Mouse (Mus musculus) myocyte (in vitro differentiated cells): Measurements from ENCODE around the gene Srrm4. TPM values are rescaled to one million over a fixed set of nuclear protein-coding genes. Genes with fewer than 3 reads are reported as not detected.
"Not testable (repeated sequence)": the region's sequence is repeated elsewhere in the genome, so short reads cannot be mapped to it uniquely, and the experiment has no call there.

Experiments used
- H3K27me3 ChIP-seq: one replicate; pipeline ENCODE4 v1.6.1; 2011; ENCODE audit not compliant: control insufficient read depth, insufficient read depth, insufficient read length
- H3K36me3 ChIP-seq: one replicate; pipeline ENCODE4 v1.6.1; 2011; ENCODE audit not compliant: control insufficient read depth, insufficient read depth
- H3K4me2 ChIP-seq: one replicate; pipeline ENCODE4 v1.6.1; 2011; ENCODE audit warnings: low read depth, control low read depth
- H3K4me3 ChIP-seq: one replicate; pipeline ENCODE4 v1.5.1; 2011; ENCODE audit warnings: mild to moderate bottlenecking, control low read depth, moderate library complexity
- H3K79me2 ChIP-seq: one replicate; pipeline ENCODE4 v1.6.1; 2011; ENCODE audit not compliant: control insufficient read depth, insufficient read depth
- H3ac ChIP-seq: one replicate; pipeline ENCODE4 v1.6.1; 2011; ENCODE audit not compliant: control insufficient read depth, insufficient read length
- CEBPB ChIP-seq: IDR thresholded peaks from 2 replicates; pipeline ENCODE4 v1.6.1; 2011; ENCODE audit warnings: mild to moderate bottlenecking, moderate library complexity; ENCODE audit not compliant: poor library complexity, insufficient read depth, severe bottlenecking
- E2F4 ChIP-seq: IDR thresholded peaks from one replicate; pipeline ENCODE4 v1.6.1; 2011; ENCODE audit warnings: mild to moderate bottlenecking, control low read depth, moderate library complexity; ENCODE audit not compliant: insufficient read depth
- MAX ChIP-seq: IDR thresholded peaks from one replicate; pipeline ENCODE4 v1.6.1; 2011; ENCODE audit warnings: low read depth, mild to moderate bottlenecking, control low read depth
- MYOD1 ChIP-seq, 3 experiments: IDR thresholded peaks; one replicate each; pipeline ENCODE4 v1.6.1; 2011; ENCODE audit warnings: control low read depth in 2 of 3, low read depth in 2 of 3, mild to moderate bottlenecking in 2 of 3, moderate library complexity in 1 of 3; ENCODE audit not compliant: insufficient read length in 2 of 3, control insufficient read depth in 1 of 3
- MYOG ChIP-seq, 3 experiments: IDR thresholded peaks; one replicate each; pipeline ENCODE4 v1.6.1; 2011; ENCODE audit warnings: control low read depth in 2 of 3, low read depth in 2 of 3, mild to moderate bottlenecking in 2 of 3; ENCODE audit not compliant: insufficient read length in 2 of 3, control insufficient read depth in 1 of 3, insufficient read depth in 1 of 3
- POLR2A ChIP-seq: IDR thresholded peaks from one replicate; pipeline ENCODE4 v1.6.1; 2011; ENCODE audit warnings: low read depth, mild to moderate bottlenecking, control low read depth, moderate library complexity; ENCODE audit not compliant: insufficient read length
- POLR2AphosphoS2 ChIP-seq: IDR thresholded peaks from one replicate; pipeline ENCODE4 v1.6.1; 2011; ENCODE audit warnings: low read depth, control low read depth; ENCODE audit not compliant: insufficient read length
- REST ChIP-seq: IDR thresholded peaks from one replicate; pipeline ENCODE4 v1.6.1; 2011; ENCODE audit warnings: mild to moderate bottlenecking, control low read depth, moderate library complexity; ENCODE audit not compliant: insufficient read depth, insufficient read length
- SRF ChIP-seq: IDR thresholded peaks from one replicate; pipeline ENCODE4 v1.6.1; 2011; ENCODE audit warnings: low read depth; ENCODE audit not compliant: control insufficient read depth, insufficient read length
- TCF12 ChIP-seq: IDR thresholded peaks from one replicate; pipeline ENCODE4 v1.6.1; 2011; ENCODE audit warnings: mild to moderate bottlenecking, control low read depth; ENCODE audit not compliant: poor library complexity, insufficient read depth, severe bottlenecking
- TCF3 ChIP-seq: IDR thresholded peaks from one replicate; pipeline ENCODE4 v1.6.1; 2011; ENCODE audit warnings: low read depth, control low read depth; ENCODE audit not compliant: insufficient read length
- USF1 ChIP-seq: IDR thresholded peaks from one replicate; pipeline ENCODE4 v1.6.1; 2011; ENCODE audit warnings: low read depth, mild to moderate bottlenecking, control low read depth, moderate library complexity
- polyA plus RNA-seq: library from polyadenylated mRNA; unstranded; fragments of >200 nt; fragmentation: generic; extraction: Trizol; gene quantifications from one replicate; pipeline ENCODE4 v1.2.1, GENCODE M21; 2012; ENCODE audit warnings: missing spikeins

Gene Srrm4
- polyA plus RNA-seq, 1 experiment = 0.12 TPM

DNA sequence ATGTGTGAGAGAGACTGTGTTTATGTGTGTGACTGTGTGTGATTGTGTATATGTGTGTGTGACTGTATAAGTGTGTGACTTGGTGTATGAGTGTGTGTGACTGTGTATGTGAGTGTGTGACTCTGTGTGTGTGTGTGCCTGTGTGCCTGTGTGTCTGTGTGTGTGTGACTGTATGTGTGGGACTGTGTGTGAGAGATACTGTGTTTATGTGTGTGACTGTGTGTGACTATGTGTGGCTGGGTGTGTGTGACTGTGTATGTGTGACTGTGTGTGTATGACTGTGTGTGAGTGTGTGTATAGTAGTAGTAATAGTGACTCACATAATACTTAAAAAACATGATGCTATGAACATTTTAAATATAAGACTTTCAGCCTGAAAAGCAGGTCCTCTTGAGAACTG lies 155.5 kb downstream of the Srrm4 start:
- Histone ChIP-seq H3K27me3 (no peaks in the 10 kb centered on the region), H3K79me2 (no peaks in the 10 kb centered on the region), H3K4me3 (no peak overlapping the region), H3ac (no peak overlapping the region), H3K4me2 (no peak overlapping the region), H3K36me3 (no peaks in the 10 kb centered on the region)
- TF ChIP-seq MYOD1 (IDR thresholded peaks at IDR 0.05; ENCODE audit: control insufficient read depth in 1 of 3, insufficient read length in 2 of 3, low read depth in 2 of 3) (no peak), CEBPB (no peak), USF1 (no peak)

GRCm38 (mm10) chr5:116434976-116435850 lies 156.4 kb downstream of the Srrm4 start:
- Histone ChIP-seq H3K36me3 (no peaks in the 10 kb centered on the region), H3K4me2 (no peak overlapping the region), H3ac (no peak overlapping the region), H3K79me2 (no peaks in the 10 kb centered on the region), H3K27me3 (no peaks in the 10 kb centered on the region), H3K4me3 (no peak overlapping the region)
- peak in 1 of 3 experiments; percentile 36 for TF ChIP-seq MYOG (IDR thresholded peaks at IDR 0.05; ENCODE audit: control insufficient read depth in 1 of 3, insufficient read depth in 1 of 3, insufficient read length in 2 of 3, low read depth in 2 of 3)
- TF ChIP-seq MYOD1 (IDR thresholded peaks at IDR 0.05; ENCODE audit: control insufficient read depth in 1 of 3, insufficient read length in 2 of 3, low read depth in 2 of 3) = peak in 1 of 3 experiments; percentile 69
- TF ChIP-seq TCF12 = no peak

DNA sequence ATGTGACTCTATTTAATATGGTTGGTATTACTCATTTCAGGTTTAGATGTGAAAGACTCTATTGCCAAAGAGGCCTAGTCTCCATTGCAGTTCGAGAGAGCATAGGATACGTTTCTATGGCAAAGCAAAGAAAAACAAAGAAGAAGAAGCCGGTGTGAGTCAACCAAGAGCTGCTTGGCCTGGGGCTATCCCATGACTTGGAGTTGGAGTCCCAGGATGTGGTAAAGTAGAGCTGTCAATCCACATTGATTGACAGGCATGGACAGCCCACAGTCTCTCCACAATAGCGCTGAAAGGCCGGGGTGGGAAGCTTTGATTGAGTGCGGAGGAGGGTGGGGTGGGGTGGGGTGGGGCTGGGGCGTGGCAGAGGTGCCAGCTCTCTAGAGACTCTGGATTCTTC lies 158.7 kb downstream of the Srrm4 start:
- Histone ChIP-seq H3K27me3 (no peaks in the 10 kb centered on the region), H3K4me2 (no peak overlapping the region), H3K36me3 (no peaks in the 10 kb centered on the region), H3K79me2 (no peaks in the 10 kb centered on the region), H3K4me3 (no peak overlapping the region), H3ac (no peak overlapping the region)
- TF ChIP-seq USF1 (no peak), TCF12 (no peak), POLR2AphosphoS2 (no peak), CEBPB (no peak), MYOG (IDR thresholded peaks at IDR 0.05; ENCODE audit: control insufficient read depth in 1 of 3, insufficient read depth in 1 of 3, insufficient read length in 2 of 3, low read depth in 2 of 3) (no peak), POLR2A (no peak), E2F4 (no peak), MYOD1 (IDR thresholded peaks at IDR 0.05; ENCODE audit: control insufficient read depth in 1 of 3, insufficient read length in 2 of 3, low read depth in 2 of 3) (no peak), MAX (no peak), SRF (no peak), TCF3 (no peak), REST (no peak)

DNA sequence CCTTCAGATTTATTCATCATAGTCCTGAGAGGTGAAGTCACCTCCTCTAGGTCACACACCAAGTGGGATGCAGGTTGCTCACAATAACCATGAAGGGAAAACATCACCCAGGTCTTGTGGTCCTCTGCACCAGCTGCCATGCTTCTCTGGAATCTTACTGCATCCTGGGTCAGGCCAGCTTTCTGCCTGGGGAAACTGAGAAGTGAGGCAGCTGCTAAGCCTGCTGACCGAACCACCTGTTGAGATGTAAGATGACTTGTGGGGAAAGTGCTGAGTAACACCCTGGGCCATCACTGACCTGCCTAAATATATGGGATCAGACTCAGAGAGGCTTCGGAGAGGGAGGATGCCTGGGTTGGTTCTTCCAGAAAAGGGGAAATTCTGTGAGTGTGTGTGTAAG lies 164.9 kb downstream of the Srrm4 start:
- H3K36me3 ChIP-seq = no peaks in the 10 kb centered on the region
- no peak for TF ChIP-seq SRF
- TF ChIP-seq MYOG (IDR thresholded peaks at IDR 0.05; ENCODE audit: control insufficient read depth in 1 of 3, insufficient read depth in 1 of 3, insufficient read length in 2 of 3, low read depth in 2 of 3) = peak; percentile 51 to 87 (median 70)
- TF ChIP-seq MYOD1 (IDR thresholded peaks at IDR 0.05; ENCODE audit: control insufficient read depth in 1 of 3, insufficient read length in 2 of 3, low read depth in 2 of 3) = peak; percentile 46 to 94 (median 63)
- peak; percentile 7 for TF ChIP-seq TCF3
- TF ChIP-seq REST = no peak
- TF ChIP-seq TCF12 = peak; percentile 58
- H3K4me2 ChIP-seq = peak overlapping the region; percentile 26
- H3K27me3 ChIP-seq = no peaks in the 10 kb centered on the region
- H3ac ChIP-seq = no peak overlapping the region
- no peak overlapping the region for H3K4me3 ChIP-seq
- peaks cover 5% of the 10 kb centered on the region for H3K79me2 ChIP-seq

GRCm38 (mm10) chr5:116425709-116426108 lies 165.9 kb downstream of the Srrm4 start:
- not testable (repeated sequence) for H3K4me2 ChIP-seq, H3K4me3 ChIP-seq, H3K27me3 ChIP-seq, H3K79me2 ChIP-seq, H3K36me3 ChIP-seq, H3ac ChIP-seq

GRCm38 (mm10) chr5:116425273-116425672 lies 166.3 kb downstream of the Srrm4 start:
- H3K36me3 ChIP-seq = no peaks in the 10 kb centered on the region
- H3K27me3 ChIP-seq = no peaks in the 10 kb centered on the region
- H3K4me3 ChIP-seq = no peak overlapping the region
- TF ChIP-seq REST (no peak), CEBPB (no peak), MYOG (IDR thresholded peaks at IDR 0.05; ENCODE audit: control insufficient read depth in 1 of 3, insufficient read depth in 1 of 3, insufficient read length in 2 of 3, low read depth in 2 of 3) (no peak), USF1 (no peak), E2F4 (no peak), POLR2AphosphoS2 (no peak), MYOD1 (IDR thresholded peaks at IDR 0.05; ENCODE audit: control insufficient read depth in 1 of 3, insufficient read length in 2 of 3, low read depth in 2 of 3) (no peak), POLR2A (no peak), TCF3 (no peak), MAX (no peak), SRF (no peak), TCF12 (no peak)
- H3ac ChIP-seq = no peak overlapping the region
- peaks cover 12% of the 10 kb centered on the region for H3K79me2 ChIP-seq
- no peak overlapping the region for H3K4me2 ChIP-seq
